Mouse (Mus musculus): Measurements from ENCODE around the gene Cd81.

Cd81 gene

DNA sequence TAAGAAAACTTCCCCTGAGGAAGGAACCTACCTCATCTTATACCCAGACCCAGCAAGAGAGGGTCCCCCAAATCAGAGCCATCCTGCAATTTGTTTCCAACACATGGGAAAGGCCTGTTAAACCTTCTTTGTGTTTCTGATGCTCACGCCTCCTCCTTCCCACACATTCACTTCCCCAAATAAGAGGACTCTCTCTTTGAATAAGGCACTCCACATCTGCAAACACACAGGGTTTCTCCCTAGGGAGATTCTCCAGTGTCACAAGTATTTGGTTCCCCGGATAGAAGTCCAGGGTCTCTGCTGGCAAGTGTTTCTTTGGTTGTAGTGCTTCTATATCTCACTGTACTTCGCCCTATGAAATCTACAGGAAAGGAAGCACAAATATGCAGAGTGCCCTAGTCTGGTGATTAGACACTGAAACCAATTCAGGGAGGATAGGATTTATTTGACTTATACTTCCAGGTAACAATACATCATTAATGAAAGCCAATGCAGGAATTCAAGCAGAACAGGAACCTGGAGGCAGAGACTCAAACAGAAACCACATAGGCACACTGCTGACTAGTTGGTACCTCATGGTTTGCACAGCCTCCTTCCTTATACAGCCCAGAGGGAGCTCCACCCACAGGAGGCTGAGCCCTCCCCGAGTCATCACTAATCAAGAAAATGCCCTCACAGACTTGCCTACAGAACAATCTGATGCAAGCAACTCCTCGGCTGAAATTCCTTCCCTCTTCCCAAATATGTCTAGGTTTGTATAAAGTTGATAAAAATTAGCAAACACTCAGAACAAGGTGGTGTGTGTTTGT, 31.0 kb upstream of the Cd81 start:
- DNase-seq: peak; percentile 95

DNA sequence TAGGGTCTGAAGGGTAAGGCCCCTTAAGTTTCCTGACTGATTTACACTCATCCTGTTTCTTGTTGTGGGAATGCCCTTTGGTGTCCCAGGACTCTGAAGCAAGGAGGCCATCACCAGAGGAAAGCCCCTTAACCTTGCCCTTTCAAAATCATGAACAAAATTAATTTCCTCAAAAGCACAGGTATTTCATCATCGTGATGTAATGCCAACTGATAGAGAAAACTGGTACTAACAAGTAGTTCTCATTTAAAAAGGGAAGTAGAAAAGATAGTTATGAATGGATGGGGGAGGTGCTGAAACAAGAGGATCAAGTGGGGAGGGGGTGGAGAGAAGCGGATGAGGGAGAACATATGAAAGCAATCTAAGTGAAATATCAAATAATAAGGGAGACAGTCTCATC, 29.0 kb upstream of the Cd81 start:
- DNase-seq: no peak

DNA sequence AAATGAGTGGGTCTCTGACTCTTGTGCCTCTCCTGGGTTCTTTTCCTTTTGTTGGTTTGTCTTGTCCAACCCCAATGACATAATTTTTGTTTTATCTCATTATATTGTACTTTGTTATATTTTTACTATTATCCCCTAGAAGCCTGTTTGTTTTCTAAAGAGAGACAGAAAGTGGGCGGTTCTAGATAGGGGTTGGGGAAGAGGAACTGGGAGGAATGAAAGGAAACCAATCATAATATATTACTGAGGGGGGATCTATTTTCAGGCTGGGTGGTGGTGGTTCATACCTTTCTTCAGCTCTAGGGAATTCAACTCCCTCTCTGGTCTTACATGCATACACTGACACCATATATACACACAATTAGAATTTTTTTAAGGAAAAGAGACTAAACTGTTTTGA, 28.2 kb upstream of the Cd81 start:
- DNase-seq: no peak

DNA sequence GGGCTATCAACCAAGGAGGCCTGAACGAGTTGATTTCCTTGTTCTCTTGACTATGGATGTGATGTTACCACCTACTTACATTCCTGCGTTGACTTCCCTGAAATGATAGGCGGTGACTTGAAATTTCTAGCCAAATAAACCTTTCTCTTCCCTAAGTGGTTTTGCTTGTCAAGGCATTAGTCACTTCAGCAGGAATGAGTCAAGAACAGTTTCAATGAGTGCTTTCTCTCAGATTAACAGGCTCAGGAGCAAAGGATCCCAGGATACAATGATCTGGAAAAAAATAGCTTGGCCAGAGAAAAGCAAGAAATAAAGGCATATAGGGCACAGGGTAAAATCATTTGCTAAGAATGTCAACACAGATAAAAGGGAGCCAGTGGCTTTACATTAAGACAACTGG, 27.0 kb upstream of the Cd81 start:
- DNase-seq: no peak

DNA sequence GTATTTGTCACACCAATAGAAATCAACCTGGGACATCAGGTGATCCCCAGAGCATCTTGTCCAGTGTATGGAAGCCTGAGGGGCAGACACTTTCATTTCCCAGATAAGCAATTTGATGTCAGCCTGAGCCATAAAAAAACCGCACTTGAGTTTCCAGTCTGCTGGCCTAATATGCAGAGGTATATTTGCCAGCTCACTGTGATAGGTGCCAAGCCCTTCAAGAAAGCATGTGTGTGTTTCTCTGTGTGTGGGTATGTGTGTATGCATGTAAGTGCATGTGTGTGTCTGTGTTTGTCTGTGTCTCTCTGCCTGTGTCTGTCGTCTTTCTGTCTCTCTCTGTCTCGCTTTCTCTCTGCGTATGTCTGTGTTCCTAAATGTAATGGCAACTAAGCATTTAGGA, 25.3 kb upstream of the Cd81 start:
- DNase-seq: no peak

DNA sequence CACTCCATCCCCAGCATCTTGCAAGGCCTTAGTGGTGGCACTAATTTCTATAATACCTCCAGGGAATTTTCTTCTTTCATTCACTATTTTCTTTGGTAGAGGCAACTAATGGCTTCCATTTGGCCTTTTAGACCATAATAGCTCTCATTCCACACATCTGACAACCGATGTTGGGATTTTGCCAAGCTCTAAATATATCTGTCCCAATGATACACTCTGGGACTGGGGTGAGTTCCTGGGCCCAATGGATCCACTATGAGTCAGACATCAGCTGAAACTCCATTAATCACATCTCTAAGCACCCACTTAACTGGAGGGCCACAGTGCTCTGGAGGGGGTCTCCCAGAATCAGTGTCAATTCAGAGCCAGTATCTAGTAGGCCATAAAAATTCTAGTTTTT, 20.7 kb upstream of the Cd81 start:
- DNase-seq: peak; percentile 92

DNA sequence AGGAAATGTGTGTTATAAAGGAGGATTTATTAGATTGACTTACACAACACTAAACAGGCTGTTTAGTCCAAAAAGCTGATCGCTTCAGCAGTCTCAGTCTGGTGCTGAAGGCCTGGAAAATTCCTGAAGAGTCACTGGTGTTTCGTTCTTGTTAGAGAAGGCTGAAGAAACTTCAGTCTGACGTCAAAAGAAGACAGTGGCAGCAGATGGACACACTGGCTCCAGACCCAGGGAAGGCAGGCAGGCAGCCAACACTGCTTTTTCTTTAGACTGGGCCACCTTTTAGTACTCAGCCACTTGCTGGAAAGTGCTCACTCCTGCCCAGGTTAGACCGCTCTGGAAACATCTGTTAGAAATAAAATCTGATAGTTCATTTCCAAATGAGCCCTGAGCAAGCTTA, 19.0 kb upstream of the Cd81 start:
- DNase-seq: peak; percentile 92

DNA sequence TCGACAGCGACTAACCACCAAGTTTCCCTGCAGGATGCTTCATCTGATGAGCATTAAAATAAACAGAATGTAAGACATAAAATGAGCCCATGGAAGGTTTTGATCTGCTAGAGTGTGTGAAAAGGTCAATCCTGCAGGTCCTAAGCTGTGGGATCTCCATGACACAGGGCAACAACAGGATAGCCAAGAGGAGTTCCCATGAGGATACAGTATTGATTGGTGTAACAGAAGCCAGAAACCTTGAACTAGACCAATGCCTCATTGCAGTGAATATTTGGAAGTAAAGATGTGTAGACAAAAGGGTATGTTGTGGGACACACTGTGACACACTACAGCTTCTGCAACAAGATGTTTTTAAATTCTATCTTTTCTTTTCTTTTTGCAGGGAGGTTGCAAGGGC, 18.4 kb upstream of the Cd81 start:
- peak; percentile 86 for DNase-seq

DNA sequence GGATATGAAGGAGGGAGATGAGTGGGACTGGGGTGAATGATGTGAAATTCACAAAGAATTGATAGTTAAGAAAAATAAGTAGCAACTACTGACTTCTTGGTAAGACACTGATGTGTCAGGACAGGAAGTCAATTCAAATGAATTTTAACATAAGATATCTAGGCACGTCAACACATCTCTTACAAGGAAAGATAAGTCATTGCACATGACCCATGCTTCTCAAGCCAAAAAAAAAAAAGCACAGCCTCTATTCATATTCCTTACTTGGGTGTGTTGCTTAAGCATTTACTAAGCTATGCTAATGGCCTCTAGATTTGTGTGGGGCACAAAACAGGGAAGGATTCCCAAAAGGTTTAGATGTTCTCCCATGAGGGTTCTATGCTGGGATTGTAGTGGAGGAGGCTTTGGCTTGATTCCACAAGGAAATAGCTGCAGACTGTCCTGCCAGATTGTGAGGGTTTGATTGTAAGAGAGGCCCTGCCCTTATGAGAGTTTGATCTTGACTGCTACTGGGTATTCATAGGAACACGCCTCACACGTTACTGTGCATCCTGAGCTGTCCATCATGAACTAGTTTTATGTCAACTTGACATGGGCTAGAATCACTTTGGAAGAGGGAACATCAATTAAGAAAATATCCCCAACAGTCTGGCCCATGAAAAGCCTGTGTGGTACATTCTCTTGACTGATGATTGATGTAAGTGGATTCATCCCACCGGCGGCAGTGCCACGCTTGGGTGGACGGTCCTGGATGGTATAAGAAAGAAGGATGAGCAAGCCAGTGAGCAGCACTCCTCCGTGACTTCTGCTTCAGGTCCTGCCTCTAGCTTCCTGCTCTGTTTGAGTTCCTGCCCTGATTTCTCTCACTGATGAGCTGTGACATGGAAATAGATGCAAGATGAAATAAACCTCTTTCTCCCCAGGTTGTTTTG, 17.8 kb upstream of the Cd81 start:
- DNase-seq: peak; percentile 97

DNA sequence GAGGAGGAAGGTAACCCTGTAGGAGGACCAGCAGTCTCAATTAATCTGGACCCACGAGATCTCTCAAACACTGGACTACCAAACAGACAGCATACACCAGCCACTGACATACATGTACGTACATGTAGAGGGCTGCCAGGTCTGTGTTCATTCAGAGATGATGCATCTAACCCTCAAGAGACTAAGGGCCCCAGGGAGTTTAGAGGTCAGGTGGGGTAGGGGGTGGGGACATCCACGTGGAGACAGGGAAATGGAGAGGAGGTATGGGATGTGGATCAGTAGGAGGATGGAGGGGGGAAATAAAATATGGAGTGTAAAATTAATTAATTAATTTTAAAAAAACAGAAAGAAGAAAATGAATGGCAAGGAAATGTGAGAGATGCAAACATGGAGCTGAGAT, 15.8 kb upstream of the Cd81 start:
- DNase-seq: no peak

DNA sequence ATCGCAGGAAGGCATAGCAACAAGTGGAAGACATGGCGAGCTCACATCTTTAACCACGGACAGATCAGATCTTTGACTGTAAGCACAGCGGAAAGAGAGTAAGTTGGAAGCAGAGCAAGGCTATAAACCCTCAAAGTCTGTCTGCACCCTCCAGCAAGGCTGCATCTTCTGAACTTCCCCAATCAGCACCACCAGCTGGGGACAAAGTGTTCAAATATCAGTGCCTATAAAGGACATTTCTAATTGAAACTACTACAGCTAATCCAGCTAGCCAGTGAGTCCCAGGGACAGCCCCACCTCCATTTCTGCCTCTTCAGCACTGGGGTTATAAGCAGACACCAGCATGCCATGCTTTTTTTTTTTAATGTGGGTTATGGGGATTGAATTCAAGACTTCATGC, 15.2 kb upstream of the Cd81 start:
- peak; percentile 93 for DNase-seq

DNA sequence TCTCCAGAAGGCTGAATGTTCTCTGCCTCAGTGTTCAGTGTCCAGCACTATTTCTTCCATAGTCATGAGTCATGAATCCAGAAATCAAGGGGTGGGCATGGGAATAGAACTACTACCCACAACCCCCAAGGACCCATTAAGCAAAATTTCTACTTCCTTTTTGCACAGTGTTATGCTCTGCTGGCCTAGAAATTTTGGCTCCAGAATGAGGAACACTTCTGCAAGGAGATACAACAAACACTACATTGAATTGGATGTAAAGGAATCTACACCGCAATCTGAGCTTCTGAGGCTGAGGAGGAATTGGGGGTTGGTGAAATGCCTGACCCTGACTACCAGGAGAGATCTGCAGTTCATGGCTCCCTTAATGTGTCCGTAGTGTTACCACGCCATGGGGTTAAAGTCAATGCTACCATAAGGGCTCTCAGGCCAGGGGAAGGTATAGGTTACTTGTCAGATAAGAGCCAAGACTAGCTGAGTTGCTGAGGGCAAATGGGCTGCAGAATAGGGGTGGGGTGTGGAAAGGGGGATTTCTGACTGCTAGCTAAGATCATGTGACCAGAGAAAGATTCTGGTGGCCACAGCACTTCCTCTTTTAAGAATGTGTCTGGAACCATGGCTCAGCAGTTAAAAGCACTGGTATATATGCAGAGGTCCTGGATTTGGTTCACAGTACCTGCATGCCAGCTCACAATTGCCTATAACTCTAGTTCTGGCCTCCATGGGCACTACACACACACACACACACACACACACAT, 14.2 kb upstream of the Cd81 start:
- DNase-seq: peak; percentile 91

DNA sequence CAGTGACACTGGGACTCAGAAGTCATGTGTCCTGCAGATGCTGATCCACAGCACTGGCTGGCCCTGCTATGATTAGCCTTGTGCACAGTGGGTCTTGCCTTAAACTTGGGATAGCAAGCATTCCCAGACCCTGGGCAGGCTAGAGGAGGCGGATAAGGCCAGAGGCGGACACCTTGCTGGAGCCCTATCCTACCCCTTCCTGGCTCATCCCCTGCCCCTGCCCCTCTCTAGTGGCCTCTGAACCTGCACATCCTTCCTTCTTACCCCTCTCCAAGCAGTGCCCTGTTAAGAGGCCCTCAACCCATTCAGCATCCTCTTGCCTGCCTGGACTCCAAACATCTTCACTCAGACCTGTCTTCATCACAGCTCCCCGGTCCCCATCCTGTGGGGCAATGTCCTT, 12.0 kb upstream of the Cd81 start:
- peak; percentile 91 for DNase-seq

DNA sequence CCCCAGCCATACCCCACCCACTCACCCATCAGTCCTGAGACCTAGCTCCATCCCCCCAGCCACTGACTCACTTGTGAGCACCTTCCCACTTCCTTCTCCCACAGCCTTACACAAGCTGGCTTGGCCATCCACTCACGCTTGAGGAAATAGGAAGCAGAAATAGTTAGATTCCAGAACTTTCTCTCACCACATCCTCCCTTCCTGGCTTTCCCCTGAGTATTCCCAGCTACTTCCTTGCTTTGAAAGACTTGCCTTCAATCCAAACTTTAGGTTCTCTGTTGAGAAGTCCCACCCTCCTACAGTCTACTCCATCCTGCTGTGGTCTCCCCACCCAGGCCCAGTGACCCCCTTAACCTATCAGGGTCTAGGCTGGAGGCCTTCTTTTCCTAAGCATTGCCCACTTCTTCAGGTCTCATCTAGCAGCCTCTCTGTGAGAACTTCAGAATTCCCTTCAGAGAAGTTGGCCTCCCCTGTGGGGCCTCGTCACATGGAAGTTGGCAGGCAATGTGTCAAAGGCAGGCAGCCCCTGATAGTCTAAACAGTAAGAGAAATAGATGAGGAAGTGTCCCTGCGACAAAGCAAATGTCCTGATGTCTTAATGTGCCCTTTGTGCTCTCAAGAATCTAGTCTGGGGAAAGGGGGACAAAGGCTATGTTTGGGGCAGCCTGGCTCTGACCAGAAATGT, 11.3 kb upstream of the Cd81 start:
- DNase-seq: peak; percentile 98

DNA sequence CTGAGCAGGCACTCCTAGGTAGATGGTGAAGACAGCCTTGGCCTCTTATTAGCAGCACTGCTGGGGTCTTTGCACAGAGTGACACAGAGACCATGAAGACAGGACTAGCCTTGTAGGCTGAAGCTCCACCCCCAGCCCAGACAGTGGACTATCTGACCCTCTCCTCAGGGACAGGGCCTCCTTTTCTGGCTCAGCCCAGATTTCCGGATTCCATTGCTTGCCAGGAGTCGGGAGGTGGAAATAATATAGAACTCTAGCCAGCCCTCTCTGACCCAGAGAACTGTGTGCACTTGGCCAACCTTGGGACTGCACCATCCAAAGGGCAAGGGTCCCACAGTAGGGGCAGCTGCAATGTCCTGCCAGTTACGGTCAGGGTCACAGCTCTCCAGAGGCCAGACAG, 10.4 kb upstream of the Cd81 start:
- peak; percentile 99 for DNase-seq

DNA sequence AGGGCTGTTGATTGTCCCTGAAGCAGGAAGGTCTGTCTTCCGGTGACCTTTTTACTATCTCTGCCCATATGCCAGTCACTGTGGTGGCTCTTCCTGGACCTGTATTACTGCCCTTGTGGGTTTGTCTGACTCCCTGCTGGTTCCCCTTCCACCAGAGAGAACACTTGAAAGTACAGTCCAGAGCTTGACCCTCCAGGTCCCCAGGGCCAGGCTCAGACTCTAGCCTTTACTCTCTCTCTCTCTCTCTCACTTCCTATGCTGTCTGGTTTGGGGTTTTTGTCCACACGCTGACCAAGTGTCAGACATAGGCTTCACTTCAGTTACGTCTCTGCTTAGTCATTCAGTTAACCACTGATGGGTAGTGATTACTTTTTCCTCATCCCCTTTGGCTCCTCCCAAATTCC, 9.6 kb upstream of the Cd81 start:
- peak; percentile 90 for DNase-seq

DNA sequence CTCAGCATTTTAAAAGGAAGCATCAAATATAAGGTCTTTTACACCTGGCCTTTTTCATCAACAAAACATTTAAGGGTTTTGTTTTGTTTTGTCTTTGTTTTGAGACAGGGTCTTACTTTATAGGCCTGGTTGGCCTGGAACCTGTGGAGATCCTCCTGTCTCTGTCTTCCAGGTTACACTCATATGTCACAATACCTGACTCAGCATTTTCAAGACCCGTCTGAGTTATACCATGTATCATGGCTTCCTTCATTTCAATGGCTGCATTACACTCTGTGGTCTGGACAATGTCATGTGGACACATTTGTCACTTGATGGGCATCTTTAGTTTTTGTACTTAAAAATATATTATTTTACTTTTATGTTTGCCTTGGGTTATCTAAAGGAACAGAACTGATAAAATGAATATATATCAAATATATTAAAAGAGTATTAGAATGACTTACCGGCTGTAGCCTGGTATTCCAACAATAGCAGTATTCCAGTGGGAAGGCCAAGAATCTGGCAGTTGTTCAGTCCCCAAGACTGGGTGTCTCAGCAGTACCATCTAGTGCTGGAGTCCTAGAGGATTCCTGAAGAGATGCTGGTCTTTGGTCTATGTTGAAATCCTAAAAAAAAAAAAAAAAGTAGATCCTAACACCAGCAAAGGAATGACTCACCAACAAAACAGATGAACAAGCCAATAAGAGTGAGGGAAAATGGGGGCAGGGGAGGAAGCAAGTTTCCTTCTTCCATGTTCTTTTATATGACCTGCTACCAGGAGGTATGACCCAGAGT, 8.3 kb upstream of the Cd81 start:
- DNase-seq: no peak

DNA sequence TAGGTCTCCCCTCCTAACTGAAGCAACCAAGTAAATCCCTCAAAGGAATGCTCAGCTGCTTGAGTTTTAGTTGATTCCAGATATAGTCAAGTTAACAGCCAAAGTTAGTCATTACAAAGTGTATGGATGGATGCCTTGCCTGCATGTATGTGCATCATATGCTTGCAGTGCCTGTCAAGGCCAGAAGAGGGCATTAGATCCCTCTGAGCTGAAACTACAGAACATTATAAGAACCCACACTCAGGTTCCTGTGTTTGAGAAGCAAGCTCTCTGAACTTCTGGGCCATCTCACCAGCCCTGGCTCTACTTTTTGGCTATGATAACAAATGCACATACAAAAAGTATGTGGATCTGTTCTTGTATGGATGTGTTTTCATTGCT, 7.7 kb upstream of the Cd81 start:
- DNase-seq: no peak

DNA sequence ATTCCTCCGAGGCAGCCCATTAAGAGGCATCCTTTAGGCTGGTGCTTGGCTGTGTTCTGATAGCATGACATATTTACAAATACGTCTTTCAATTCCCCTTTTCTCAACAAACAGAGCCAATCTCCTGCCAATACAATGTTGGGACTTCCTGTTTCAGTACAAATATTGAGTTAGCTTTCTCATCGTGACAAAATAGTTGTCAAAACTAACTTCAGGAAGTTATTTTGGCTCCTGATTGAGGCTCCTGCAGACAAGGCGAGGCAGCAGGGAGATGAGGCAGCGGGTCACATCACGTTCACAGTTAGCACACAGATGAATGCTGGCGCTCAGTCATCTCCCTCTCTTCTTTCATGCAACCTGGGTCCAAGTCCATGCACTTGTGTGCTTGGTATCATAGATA, 6.2 kb upstream of the Cd81 start:
- DNase-seq: peak; percentile 84

DNA sequence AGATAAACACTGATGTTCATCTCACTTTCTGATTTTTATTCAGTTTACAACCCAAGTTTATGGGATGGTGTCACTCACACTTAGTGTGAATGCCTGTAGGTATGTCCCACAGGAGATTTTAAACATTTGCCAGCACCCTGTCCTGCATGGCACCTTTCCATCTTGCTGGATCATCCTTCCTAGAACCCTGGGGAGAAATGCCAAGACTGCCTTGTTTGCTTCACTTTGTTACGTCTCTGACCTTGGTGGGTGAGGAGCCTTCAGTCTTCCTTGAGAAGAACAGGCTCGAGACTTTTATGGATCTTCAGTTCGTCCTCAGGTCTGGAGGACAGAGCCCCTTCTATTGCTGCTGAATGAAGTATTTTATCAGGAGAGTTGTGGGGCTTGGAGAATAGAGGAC, 3.2 kb upstream of the Cd81 start:
- peak; percentile 85 for DNase-seq

DNA sequence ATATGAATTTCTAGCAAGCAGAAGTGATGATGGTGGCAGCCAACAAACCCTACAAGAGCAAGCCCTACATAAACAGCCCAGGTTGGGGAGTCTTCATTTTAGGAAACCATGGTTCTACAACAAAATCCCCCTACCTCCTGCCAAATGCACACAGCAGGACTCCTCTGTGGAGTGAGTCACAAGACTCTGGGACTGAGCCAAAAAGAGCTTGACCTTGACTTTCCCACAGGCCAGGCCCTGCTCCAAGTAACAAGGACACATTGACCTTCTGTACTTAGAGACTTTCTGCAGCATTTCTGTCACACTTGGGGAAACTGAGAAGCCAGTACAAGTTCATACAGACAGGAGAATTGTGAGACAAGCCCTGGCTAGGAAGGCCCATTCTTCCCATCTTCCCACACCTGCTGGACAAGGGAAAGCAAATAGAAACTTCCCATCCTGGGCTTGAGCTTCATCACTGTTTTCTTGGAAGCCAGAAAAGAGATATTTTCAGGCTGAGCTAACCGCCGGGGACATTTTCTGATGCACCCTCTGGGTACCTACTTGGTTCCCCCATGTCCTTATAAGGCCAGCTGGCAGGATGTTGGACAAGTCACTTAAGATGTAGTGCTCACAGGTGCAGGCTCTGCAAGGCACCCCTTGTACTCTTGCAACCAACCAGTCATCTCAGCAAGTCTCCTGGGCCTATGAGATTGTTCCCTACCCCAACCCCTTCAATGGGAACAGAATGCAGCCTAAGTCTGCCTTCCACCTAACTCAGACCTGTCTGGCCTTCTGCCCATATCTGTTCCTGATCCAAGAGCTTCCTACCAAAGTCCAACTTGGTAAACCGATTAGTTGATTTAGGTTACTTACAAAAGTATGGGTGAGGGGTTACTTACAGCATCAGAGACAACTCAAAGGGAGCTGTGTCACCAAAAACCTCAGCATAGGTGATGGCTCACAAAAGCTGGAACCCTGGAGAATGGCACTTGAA, 2.4 kb upstream of the Cd81 start:
- peak; percentile 97 for DNase-seq

Measured in heart, adult 11 months (tissue).